Mouse (Mus musculus): ENCODE measurements at regions not wholly inside any gene's neighbourhood (a gene's known extent, or its start where the extent isn't known, plus 50 kb on each side); places are given as distances from the start of the nearest gene placed in this dataset.

- no peak for DNase-seq
Observed at GRCm38 (mm10) chr8:91866076-91866475, 64.2 kb upstream of the Irx3 start.

GRCm38 (mm10) chr8:91865361-91865760 lies 63.5 kb upstream of the Irx3 start:
- DNase-seq = no peak

GRCm38 (mm10) chr8:91863505-91863904 lies 61.6 kb upstream of the Irx3 start:
- DNase-seq = no peak

- DNase-seq = no peak
Observed at GRCm38 (mm10) chr8:91855881-91856280, 54.0 kb upstream of the Irx3 start.

GRCm38 (mm10) chr8:91854369-91854768 lies 52.5 kb upstream of the Irx3 start:
- DNase-seq = no peak

- no peak for DNase-seq
Observed at GRCm38 (mm10) chr8:91853803-91854202, 51.9 kb upstream of the Irx3 start.

- no peak for DNase-seq
Observed at GRCm38 (mm10) chr8:91853336-91853735, 51.5 kb upstream of the Irx3 start.

Measured in thymus, postnatal 25 days (tissue).